Mouse (Mus musculus): ENCODE measurements around the gene Xrcc4. TPM values are rescaled to one million over a fixed set of nuclear protein-coding genes. Genes with fewer than 3 reads are reported as not detected.

Gene Xrcc4
- polyA plus RNA-seq (2021; fragmentation: Nextera tagmentation), result 17.9 and 22.0 TPM in 2 replicates
- long read RNA-seq, experiment 1, transcript Xrcc4-201 (8 exons, 1,540 nt), result major isoform, 14 of 26 reads
- long read RNA-seq, experiment 1, partial matches to known transcripts, result 5 of 26 reads
- long read RNA-seq, experiment 1, other reads (novel, unspliced or antisense), result 7 of 26 reads
- long read RNA-seq, experiment 2, transcript Xrcc4-201 (8 exons, 1,540 nt), result major isoform, 54 of 69 reads
- long read RNA-seq, experiment 2, partial matches to known transcripts, result 3 of 69 reads
- long read RNA-seq, experiment 2, other reads (novel, unspliced or antisense), result 12 of 69 reads

GRCm38 (mm10) chr13:90088962-90089824, at the start of gene Xrcc4, which contains the start of gene Tmem167:
Gene Xrcc4, minus strand, starts transcription at chr13:90089608.
Gene Tmem167, plus strand, starts transcription at chr13:90089123.

GRCm38 (mm10) chr13:89741766-89742685, 347.4 kb downstream of the Xrcc4 start, which contains the start of gene Vcan:
Gene Vcan, minus strand, starts transcription at chr13:89742509.

Other genes with a start within 250 kb of the Xrcc4 start
- 14.3 and 17.6 TPM in 2 replicates for gene Tmem167, start 485 bp downstream of the Xrcc4 start, polyA plus RNA-seq (2021; fragmentation: Nextera tagmentation)

Data from layer of hippocampus, adult 6 months (tissue).